Mouse (Mus musculus) MEL (cell line): ENCODE results near the gene Plb1.

ENCODE experiments used
- CTCF ChIP-seq, 3 experiments: IDR thresholded peaks in 2 of 3; conservative IDR thresholded peaks in 1 of 3; 2 replicates each; pipeline ENCODE4 v1.5.1; 2011 to 2012; ENCODE audit warnings: low read length in 3 of 3, low read depth in 2 of 3, mild to moderate bottlenecking in 2 of 3, improper control_type of control experiment in 1 of 3, inconsistent platforms in 1 of 3, mixed read lengths in 1 of 3, moderate library complexity in 1 of 3; ENCODE audit not compliant: control insufficient read depth in 1 of 3, insufficient read depth in 1 of 3, poor library complexity in 1 of 3, severe bottlenecking in 1 of 3
- E2F4 ChIP-seq: IDR thresholded peaks from 2 replicates; pipeline ENCODE4 v1.6.1; 2011; ENCODE audit warnings: low read depth, low read length, improper control_type of control experiment, borderline replicate concordance
- EP300 ChIP-seq, 2 experiments: IDR thresholded peaks; 2 replicates each; pipeline ENCODE4 v1.6.1; 2011; ENCODE audit warnings: improper control_type of control experiment in 2 of 2, low read length in 2 of 2, low read depth in 1 of 2, mild to moderate bottlenecking in 1 of 2
- GATA1 ChIP-seq: IDR thresholded peaks from 2 replicates; pipeline ENCODE4 v1.6.1; 2011; ENCODE audit warnings: low read depth, low read length, improper control_type of control experiment
- HCFC1 ChIP-seq: IDR thresholded peaks from 2 replicates; pipeline ENCODE4 v1.6.1; 2012; ENCODE audit warnings: low read depth, mild to moderate bottlenecking, inconsistent platforms, low read length, improper control_type of control experiment, moderate library complexity
- KAT2A ChIP-seq: conservative IDR thresholded peaks from 2 replicates; pipeline ENCODE4 v1.6.1; 2012; ENCODE audit warnings: low read depth, low read length, improper control_type of control experiment, inconsistent platforms
- MAFK ChIP-seq: IDR thresholded peaks from 2 replicates; pipeline ENCODE4 v1.6.1; 2011; ENCODE audit warnings: low read depth, mild to moderate bottlenecking, low read length, improper control_type of control experiment, borderline replicate concordance
- RCOR1 ChIP-seq: IDR thresholded peaks from 2 replicates; pipeline ENCODE4 v1.6.1; 2012; ENCODE audit warnings: low read depth, mild to moderate bottlenecking, inconsistent platforms, low read length, improper control_type of control experiment
- TAL1 ChIP-seq: IDR thresholded peaks from 2 replicates; pipeline ENCODE4 v1.6.1; 2012; ENCODE audit warnings: mild to moderate bottlenecking, inconsistent platforms, low read length, moderate library complexity, mixed read lengths
- USF2 ChIP-seq, 2 experiments: IDR thresholded peaks; 2 replicates each; pipeline ENCODE4 v1.6.1; 2011 to 2012; ENCODE audit warnings: improper control_type of control experiment in 2 of 2, low read length in 2 of 2, borderline replicate concordance in 1 of 2, inconsistent platforms in 1 of 2, low read depth in 1 of 2, mild to moderate bottlenecking in 1 of 2; ENCODE audit not compliant: insufficient read depth in 1 of 2
- ZNF384 ChIP-seq: IDR thresholded peaks from 2 replicates; pipeline ENCODE4 v1.6.1; 2012; ENCODE audit warnings: low read depth, mild to moderate bottlenecking, inconsistent platforms, low read length, improper control_type of control experiment

GRCm38 (mm10) chr5:32337336-32337735 lies 104.8 kb downstream of the Plb1 start:
- TF ChIP-seq EP300 (IDR thresholded peaks at IDR 0.05; ENCODE audit: low read depth in 1 of 2, low read length in 2 of 2) (no peak), CTCF (IDR thresholded peaks at IDR 0.05 in 2 of 3, conservative IDR thresholded peaks at IDR 0.05 in 1 of 3; ENCODE audit: control insufficient read depth in 1 of 3, insufficient read depth in 1 of 3, low read depth in 2 of 3, low read length in 3 of 3, poor library complexity in 1 of 3, severe bottlenecking in 1 of 3) (no peak), TAL1 (no peak), USF2 (IDR thresholded peaks at IDR 0.05; ENCODE audit: borderline replicate concordance in 1 of 2, insufficient read depth in 1 of 2, low read depth in 1 of 2, low read length in 2 of 2) (no peak), MAFK (no peak), E2F4 (no peak), RCOR1 (no peak), HCFC1 (no peak), ZNF384 (no peak), KAT2A (no peak), GATA1 (no peak)
